Mouse (Mus musculus): ENCODE data around the gene Exoc4. TPM values are rescaled to one million over a fixed set of nuclear protein-coding genes. Genes with fewer than 3 reads are reported as not detected.

Exoc4 gene
- polyA plus RNA-seq, 1 experiment from 2014 or later = 5.0 TPM

- no peak for TF ChIP-seq EP300 (IDR thresholded peaks at IDR 0.05; ENCODE audit: low read depth)
- TF ChIP-seq CTCF (IDR thresholded peaks at IDR 0.05; ENCODE audit: low read depth) = no peak
- Histone ChIP-seq H3K4me2 (ENCODE audit: low read depth, low read length) (no peak overlapping the region), H3K4me1 (ENCODE audit: insufficient read depth) (no peaks in the 10 kb centered on the region), H3K4me3 (ENCODE audit: low read depth, low read length) (no peak overlapping the region), H3K36me3 (replicated peaks; ENCODE audit: insufficient read depth, low read length) (no peaks in the 10 kb centered on the region), H3K27me3 (ENCODE audit: insufficient read depth, low read length) (no peaks in the 10 kb centered on the region), H3K9ac (replicated peaks) (no peak overlapping the region), H3K27ac (ENCODE audit: low read depth) (no peak overlapping the region), H3K9me3 (ENCODE audit: low read length) (no peaks in the 10 kb centered on the region)
- DNase-seq = no peak
- 81% methylated on average over 5 of the region's 5 CpGs for WGBS (ENCODE audit: insufficient replicate concordance)
- no peak for ATAC-seq
These were observed 664.2 kb downstream of the Exoc4 start for GRCm38 (mm10) chr6:33913072-33913471.

- Histone ChIP-seq H3K27me3 (ENCODE audit: insufficient read depth, low read length) (no peaks in the 10 kb centered on the region), H3K4me2 (ENCODE audit: low read depth, low read length) (no peak overlapping the region), H3K27ac (ENCODE audit: low read depth) (no peak overlapping the region), H3K9me3 (ENCODE audit: low read length) (no peaks in the 10 kb centered on the region), H3K4me3 (ENCODE audit: low read depth, low read length) (no peak overlapping the region), H3K9ac (replicated peaks) (no peak overlapping the region), H3K4me1 (ENCODE audit: insufficient read depth) (no peaks in the 10 kb centered on the region), H3K36me3 (replicated peaks; ENCODE audit: insufficient read depth, low read length) (no peaks in the 10 kb centered on the region)
- TF ChIP-seq EP300 (IDR thresholded peaks at IDR 0.05; ENCODE audit: low read depth) = no peak
- no peak for TF ChIP-seq CTCF (IDR thresholded peaks at IDR 0.05; ENCODE audit: low read depth)
- DNase-seq (no peak), ATAC-seq (no peak)
- WGBS (ENCODE audit: insufficient replicate concordance) = 86% methylated on average over 8 of the region's 8 CpGs
These were observed 664.6 kb downstream of the Exoc4 start for GRCm38 (mm10) chr6:33913486-33913885.

GRCm38 (mm10) chr6:33913964-33914363 is 665.1 kb downstream of the Exoc4 start:
- no peaks in the 10 kb centered on the region for H3K27me3 ChIP-seq (ENCODE audit: insufficient read depth, low read length)
- H3K27ac ChIP-seq (ENCODE audit: low read depth) = no peak overlapping the region
- WGBS (ENCODE audit: insufficient replicate concordance) = 82% methylated on average over 4 of the region's 4 CpGs
- no peak overlapping the region for H3K4me2 ChIP-seq (ENCODE audit: low read depth, low read length)
- no peak for DNase-seq
- no peak overlapping the region for H3K4me3 ChIP-seq (ENCODE audit: low read depth, low read length)
- H3K36me3 ChIP-seq (replicated peaks; ENCODE audit: insufficient read depth, low read length) = no peaks in the 10 kb centered on the region
- no peak overlapping the region for H3K9ac ChIP-seq (replicated peaks)
- TF ChIP-seq EP300 (IDR thresholded peaks at IDR 0.05; ENCODE audit: low read depth) (no peak), CTCF (IDR thresholded peaks at IDR 0.05; ENCODE audit: low read depth) (no peak)
- no peaks in the 10 kb centered on the region for H3K9me3 ChIP-seq (ENCODE audit: low read length)
- no peak for ATAC-seq
- no peaks in the 10 kb centered on the region for H3K4me1 ChIP-seq (ENCODE audit: insufficient read depth)

GRCm38 (mm10) chr6:33923571-33923970 is 674.7 kb downstream of the Exoc4 start:
- no peaks in the 10 kb centered on the region for H3K9me3 ChIP-seq (ENCODE audit: low read length)
- no peaks in the 10 kb centered on the region for H3K36me3 ChIP-seq (replicated peaks; ENCODE audit: insufficient read depth, low read length)
- TF ChIP-seq EP300 (IDR thresholded peaks at IDR 0.05; ENCODE audit: low read depth) = no peak
- no peak for TF ChIP-seq CTCF (IDR thresholded peaks at IDR 0.05; ENCODE audit: low read depth)
- 78% methylated on average over 2 of the region's 2 CpGs for WGBS (ENCODE audit: insufficient replicate concordance)
- no peaks in the 10 kb centered on the region for H3K27me3 ChIP-seq (ENCODE audit: insufficient read depth, low read length)
- no peak overlapping the region for H3K4me2 ChIP-seq (ENCODE audit: low read depth, low read length)
- DNase-seq (no peak), ATAC-seq (no peak)
- no peak overlapping the region for H3K4me3 ChIP-seq (ENCODE audit: low read depth, low read length)
- H3K9ac ChIP-seq (replicated peaks) = no peak overlapping the region
- no peak overlapping the region for H3K27ac ChIP-seq (ENCODE audit: low read depth)
- H3K4me1 ChIP-seq (ENCODE audit: insufficient read depth) = no peaks in the 10 kb centered on the region

GRCm38 (mm10) chr6:33924888-33925287 is 676.0 kb downstream of the Exoc4 start:
- DNase-seq (no peak), ATAC-seq (no peak)
- no peaks in the 10 kb centered on the region for H3K36me3 ChIP-seq (replicated peaks; ENCODE audit: insufficient read depth, low read length)
- no peak overlapping the region for H3K4me3 ChIP-seq (ENCODE audit: low read depth, low read length)
- WGBS (ENCODE audit: insufficient replicate concordance) = 83% methylated on average over 4 of the region's 4 CpGs
- TF ChIP-seq EP300 (IDR thresholded peaks at IDR 0.05; ENCODE audit: low read depth) = no peak
- no peak for TF ChIP-seq CTCF (IDR thresholded peaks at IDR 0.05; ENCODE audit: low read depth)
- H3K27ac ChIP-seq (ENCODE audit: low read depth) = no peak overlapping the region
- no peak overlapping the region for H3K9ac ChIP-seq (replicated peaks)
- H3K27me3 ChIP-seq (ENCODE audit: insufficient read depth, low read length) = no peaks in the 10 kb centered on the region
- no peaks in the 10 kb centered on the region for H3K4me1 ChIP-seq (ENCODE audit: insufficient read depth)
- no peaks in the 10 kb centered on the region for H3K9me3 ChIP-seq (ENCODE audit: low read length)
- no peak overlapping the region for H3K4me2 ChIP-seq (ENCODE audit: low read depth, low read length)

GRCm38 (mm10) chr6:33929342-33930086 is 680.6 kb downstream of the Exoc4 start:
- H3K4me1 ChIP-seq (ENCODE audit: insufficient read depth) = no peaks in the 10 kb centered on the region
- no peak for ATAC-seq
- no peaks in the 10 kb centered on the region for H3K9me3 ChIP-seq (ENCODE audit: low read length)
- no peak for TF ChIP-seq EP300 (IDR thresholded peaks at IDR 0.05; ENCODE audit: low read depth)
- peak; percentile 83 for TF ChIP-seq CTCF (IDR thresholded peaks at IDR 0.05; ENCODE audit: low read depth)
- DNase-seq = peak; percentile 78
- no peak overlapping the region for H3K9ac ChIP-seq (replicated peaks)
- H3K27ac ChIP-seq (ENCODE audit: low read depth) = no peak overlapping the region
- no peaks in the 10 kb centered on the region for H3K36me3 ChIP-seq (replicated peaks; ENCODE audit: insufficient read depth, low read length)
- WGBS (ENCODE audit: insufficient replicate concordance) = 29% methylated on average over 13 of the region's 13 CpGs
- H3K4me3 ChIP-seq (ENCODE audit: low read depth, low read length) = no peak overlapping the region
- no peak overlapping the region for H3K4me2 ChIP-seq (ENCODE audit: low read depth, low read length)
- H3K27me3 ChIP-seq (ENCODE audit: insufficient read depth, low read length) = no peaks in the 10 kb centered on the region
